Comparison of ENCODE assay signal across 8 mouse cellular contexts in genomic region chr17:44733544-44734310, GRCm38 (mm10). TPM values are rescaled to one million over a fixed set of nuclear protein-coding genes. Genes with fewer than 3 reads are reported as not detected.
DNase-seq lines count a peak whose midpoint lies in the region; ATAC-seq lines count a peak whose summit lies in the region.

No protein-coding gene starts in this region.

- H3K27me3 ChIP-seq in forebrain, embryonic 10.5 days (ENCODE audit: poor library complexity, severe bottlenecking): peaks cover 99% of the 10 kb centered on the region
- H3K27me3 ChIP-seq in limb, embryonic 15.5 days: peaks cover 41% of the 10 kb centered on the region
- H3K27me3 ChIP-seq in stomach, embryonic 15.5 days (replicated peaks): peaks cover 37% of the 10 kb centered on the region

- WGBS in forebrain, embryonic 10.5 days: under 1% methylated on average over 23 of the region's 23 CpGs
- 6% methylated on average over 23 of the region's 23 CpGs for WGBS in limb, embryonic 15.5 days
- WGBS in stomach, embryonic 15.5 days: 10% methylated on average over 23 of the region's 23 CpGs

- H3K4me2 ChIP-seq in limb, embryonic 15.5 days: peak overlapping the region; percentile 92
- H3K4me2 ChIP-seq in stomach, embryonic 15.5 days: peak overlapping the region; percentile 94

- DNase-seq in heart, adult 11 months: peak; percentile 88
- DNase-seq in heart, postnatal 14 days: no peak
- DNase-seq in CD4-positive helper T cell, adult 2 months (ENCODE audit: low read depth, low spot score): peak; percentile 32
- DNase-seq in forebrain, embryonic 10.5 days (ENCODE audit: extremely low spot score, low spot score): peak; percentile 35
- no peak for DNase-seq in layer of hippocampus, adult 11-12 months (ENCODE audit: low spot score)
- no peak for DNase-seq in gastrocnemius, adult 18-20 months (ENCODE audit: low spot score)

- peaks cover 46% of the 10 kb centered on the region for H3K4me1 ChIP-seq in forebrain, embryonic 10.5 days
- peaks cover 37% of the 10 kb centered on the region for H3K4me1 ChIP-seq in limb, embryonic 15.5 days
- peaks cover 26% of the 10 kb centered on the region for H3K4me1 ChIP-seq in stomach, embryonic 15.5 days

- ATAC-seq in limb, embryonic 15.5 days (ENCODE audit: insufficient number of reproducible peaks, low FRiP score, low TSS enrichment, low read depth): no peak
- ATAC-seq in stomach, embryonic 15.5 days (ENCODE audit: insufficient read depth, low FRiP score, low read depth): no peak

- no peaks in the 10 kb centered on the region for H3K36me3 ChIP-seq in forebrain, embryonic 10.5 days (replicated peaks)
- H3K36me3 ChIP-seq in limb, embryonic 15.5 days: no peaks in the 10 kb centered on the region
- H3K36me3 ChIP-seq in stomach, embryonic 15.5 days: no peaks in the 10 kb centered on the region

- H3K9me3 ChIP-seq in forebrain, embryonic 10.5 days: no peaks in the 10 kb centered on the region
- no peaks in the 10 kb centered on the region for H3K9me3 ChIP-seq in limb, embryonic 15.5 days
- no peaks in the 10 kb centered on the region for H3K9me3 ChIP-seq in stomach, embryonic 15.5 days

- peak overlapping the region; percentile 59; the same call in 1 of the 2 replicates for H3K9ac ChIP-seq in limb, embryonic 15.5 days
- H3K9ac ChIP-seq in stomach, embryonic 15.5 days: no peak overlapping the region

- intact Hi-C loops in heart, postnatal 14 days (cut with DNase I): loop anchor here (10.0 kb wide), 1 partner anchor 641 kb away; no protein-coding TSS in a partner anchor

- H3K4me3 ChIP-seq in forebrain, embryonic 10.5 days: peak overlapping the region; percentile 72
- peak overlapping the region; percentile 60 for H3K4me3 ChIP-seq in limb, embryonic 15.5 days
- peak overlapping the region; percentile 74 for H3K4me3 ChIP-seq in stomach, embryonic 15.5 days (replicated peaks)

- no peak overlapping the region for H3K27ac ChIP-seq in forebrain, embryonic 10.5 days
- peak overlapping the region; percentile 78; the same call in 1 of the 2 replicates for H3K27ac ChIP-seq in limb, embryonic 15.5 days
- no peak overlapping the region for H3K27ac ChIP-seq in stomach, embryonic 15.5 days

RNA-seq across cellular contexts. Expression of gene Supt3, which starts 43.2 kb away (rescaled TPM):
- 10 to 100 TPM; 10.7 to 11.1 TPM for total RNA-seq in heart, postnatal 14 days (2021)
- 20.0 and 21.4 TPM in 2 replicates for polyA plus RNA-seq in forebrain, embryonic 10.5 days (2016; fragmentation: Nextera tagmentation; extraction: Ambion mirVana)
- polyA plus RNA-seq in limb, embryonic 15.5 days (2015; fragmentation: Nextera tagmentation; extraction: Ambion mirVana): 18.8 and 19.2 TPM in 2 replicates
- polyA plus RNA-seq in stomach, embryonic 15.5 days (2015; fragmentation: Nextera tagmentation; extraction: Ambion mirVana): 20.2 and 21.6 TPM in 2 replicates
- total RNA-seq in gastrocnemius, adult 18-20 months (2021): 10 to 100 TPM; 12.3 to 20.6 TPM

Comparison
In these comparisons a context has a peak if more than half of its experiments do, and no peak if none do; other contexts are left out.
1. DNase-seq: peak in heart, adult 11 months (single experiment), CD4-positive helper T cell, adult 2 months (single experiment) and forebrain, embryonic 10.5 days (single experiment); none in heart, postnatal 14 days (0 of 2), layer of hippocampus, adult 11-12 months (single experiment) and gastrocnemius, adult 18-20 months (single experiment).
2. Peak in every context shown above with its lines, with median percentiles within 50 percentile points of each other: H3K4me3 ChIP-seq.